Mouse (Mus musculus): ENCODE measurements at regions not wholly inside any gene's neighbourhood (a gene's known extent, or its start where the extent isn't known, plus 50 kb on each side); places are given as distances from the start of the nearest gene placed in this dataset.

GRCm38 (mm10) chr11:8067330-8067729, 597.0 kb downstream of the Tns3 start:
- Histone ChIP-seq H3K27ac (ENCODE audit: insufficient read depth, low read length) (no peak overlapping the region), H3K4me3 (ENCODE audit: insufficient read depth, low read length) (no peak overlapping the region), H3K4me1 (ENCODE audit: control insufficient read depth, insufficient read depth, low read length) (no peaks in the 10 kb centered on the region)
- TF ChIP-seq POLR2A (IDR thresholded peaks at IDR 0.05; ENCODE audit: extremely low read depth, insufficient read depth, low read length): no peak
- no peak for TF ChIP-seq CTCF (IDR thresholded peaks at IDR 0.05; ENCODE audit: extremely low read depth, insufficient read depth, low read length)

- no peak overlapping the region for H3K27ac ChIP-seq (ENCODE audit: insufficient read depth, low read length)
- no peaks in the 10 kb centered on the region for H3K4me1 ChIP-seq (ENCODE audit: control insufficient read depth, insufficient read depth, low read length)
- H3K4me3 ChIP-seq (ENCODE audit: insufficient read depth, low read length): no peak overlapping the region
- TF ChIP-seq CTCF (IDR thresholded peaks at IDR 0.05; ENCODE audit: extremely low read depth, insufficient read depth, low read length) (no peak), POLR2A (IDR thresholded peaks at IDR 0.05; ENCODE audit: extremely low read depth, insufficient read depth, low read length) (no peak)
Measured at GRCm38 (mm10) chr11:8065811-8066210, 598.5 kb downstream of the Tns3 start.

GRCm38 (mm10) chr11:8065086-8065485, 599.2 kb downstream of the Tns3 start:
- no peak overlapping the region for H3K4me3 ChIP-seq (ENCODE audit: insufficient read depth, low read length)
- no peak for TF ChIP-seq POLR2A (IDR thresholded peaks at IDR 0.05; ENCODE audit: extremely low read depth, insufficient read depth, low read length)
- no peak for TF ChIP-seq CTCF (IDR thresholded peaks at IDR 0.05; ENCODE audit: extremely low read depth, insufficient read depth, low read length)
- H3K27ac ChIP-seq (ENCODE audit: insufficient read depth, low read length): no peak overlapping the region
- H3K4me1 ChIP-seq (ENCODE audit: control insufficient read depth, insufficient read depth, low read length): no peaks in the 10 kb centered on the region

GRCm38 (mm10) chr11:8061989-8062388, 602.3 kb downstream of the Tns3 start:
- no peak overlapping the region for H3K27ac ChIP-seq (ENCODE audit: insufficient read depth, low read length)
- no peak for TF ChIP-seq POLR2A (IDR thresholded peaks at IDR 0.05; ENCODE audit: extremely low read depth, insufficient read depth, low read length)
- no peak for TF ChIP-seq CTCF (IDR thresholded peaks at IDR 0.05; ENCODE audit: extremely low read depth, insufficient read depth, low read length)
- H3K4me1 ChIP-seq (ENCODE audit: control insufficient read depth, insufficient read depth, low read length): no peaks in the 10 kb centered on the region
- no peak overlapping the region for H3K4me3 ChIP-seq (ENCODE audit: insufficient read depth, low read length)

GRCm38 (mm10) chr11:8061573-8061972, 602.8 kb downstream of the Tns3 start:
- TF ChIP-seq POLR2A (IDR thresholded peaks at IDR 0.05; ENCODE audit: extremely low read depth, insufficient read depth, low read length): no peak
- no peak overlapping the region for H3K4me3 ChIP-seq (ENCODE audit: insufficient read depth, low read length)
- H3K4me1 ChIP-seq (ENCODE audit: control insufficient read depth, insufficient read depth, low read length): no peaks in the 10 kb centered on the region
- H3K27ac ChIP-seq (ENCODE audit: insufficient read depth, low read length): no peak overlapping the region

- no peaks in the 10 kb centered on the region for H3K4me1 ChIP-seq (ENCODE audit: control insufficient read depth, insufficient read depth, low read length)
Measured at GRCm38 (mm10) chr11:8051499-8051898, 612.8 kb downstream of the Tns3 start.

GRCm38 (mm10) chr11:8045086-8045485, 619.2 kb downstream of the Tns3 start:
- H3K4me1 ChIP-seq (ENCODE audit: control insufficient read depth, insufficient read depth, low read length): no peaks in the 10 kb centered on the region
- no peak for TF ChIP-seq POLR2A (IDR thresholded peaks at IDR 0.05; ENCODE audit: extremely low read depth, insufficient read depth, low read length)
- TF ChIP-seq CTCF (IDR thresholded peaks at IDR 0.05; ENCODE audit: extremely low read depth, insufficient read depth, low read length): no peak
- no peak overlapping the region for H3K4me3 ChIP-seq (ENCODE audit: insufficient read depth, low read length)
- H3K27ac ChIP-seq (ENCODE audit: insufficient read depth, low read length): no peak overlapping the region

More at GRCm38 (mm10) chr11:8051499-8051898, 612.8 kb downstream of the Tns3 start:
- no peak for TF ChIP-seq POLR2A (IDR thresholded peaks at IDR 0.05; ENCODE audit: extremely low read depth, insufficient read depth, low read length)
- no peak for TF ChIP-seq CTCF (IDR thresholded peaks at IDR 0.05; ENCODE audit: extremely low read depth, insufficient read depth, low read length)
- H3K27ac ChIP-seq (ENCODE audit: insufficient read depth, low read length): no peak overlapping the region
- no peak overlapping the region for H3K4me3 ChIP-seq (ENCODE audit: insufficient read depth, low read length)

GRCm38 (mm10) chr11:8030119-8030518, 634.2 kb downstream of the Tns3 start:
- TF ChIP-seq POLR2A (IDR thresholded peaks at IDR 0.05; ENCODE audit: extremely low read depth, insufficient read depth, low read length) (no peak), CTCF (IDR thresholded peaks at IDR 0.05; ENCODE audit: extremely low read depth, insufficient read depth, low read length) (no peak)
- no peak overlapping the region for H3K4me3 ChIP-seq (ENCODE audit: insufficient read depth, low read length)
- H3K27ac ChIP-seq (ENCODE audit: insufficient read depth, low read length): no peak overlapping the region
- H3K4me1 ChIP-seq (ENCODE audit: control insufficient read depth, insufficient read depth, low read length): no peaks in the 10 kb centered on the region

GRCm38 (mm10) chr11:8007801-8008200, 656.5 kb downstream of the Tns3 start:
- no peak overlapping the region for H3K4me3 ChIP-seq (ENCODE audit: insufficient read depth, low read length)
- no peak for TF ChIP-seq CTCF (IDR thresholded peaks at IDR 0.05; ENCODE audit: extremely low read depth, insufficient read depth, low read length)
- no peak for TF ChIP-seq POLR2A (IDR thresholded peaks at IDR 0.05; ENCODE audit: extremely low read depth, insufficient read depth, low read length)
- H3K27ac ChIP-seq (ENCODE audit: insufficient read depth, low read length): no peak overlapping the region
- no peaks in the 10 kb centered on the region for H3K4me1 ChIP-seq (ENCODE audit: control insufficient read depth, insufficient read depth, low read length)

- no peaks in the 10 kb centered on the region for H3K4me1 ChIP-seq (ENCODE audit: control insufficient read depth, insufficient read depth, low read length)
- H3K27ac ChIP-seq (ENCODE audit: insufficient read depth, low read length): no peak overlapping the region
- no peak overlapping the region for H3K4me3 ChIP-seq (ENCODE audit: insufficient read depth, low read length)
- TF ChIP-seq POLR2A (IDR thresholded peaks at IDR 0.05; ENCODE audit: extremely low read depth, insufficient read depth, low read length) (no peak), CTCF (IDR thresholded peaks at IDR 0.05; ENCODE audit: extremely low read depth, insufficient read depth, low read length) (no peak)
Measured at GRCm38 (mm10) chr11:7981031-7981430, 683.3 kb downstream of the Tns3 start.

- no peaks in the 10 kb centered on the region for H3K4me1 ChIP-seq (ENCODE audit: control insufficient read depth, insufficient read depth, low read length)
- no peak overlapping the region for H3K4me3 ChIP-seq (ENCODE audit: insufficient read depth, low read length)
- no peak overlapping the region for H3K27ac ChIP-seq (ENCODE audit: insufficient read depth, low read length)
- TF ChIP-seq CTCF (IDR thresholded peaks at IDR 0.05; ENCODE audit: extremely low read depth, insufficient read depth, low read length) (no peak), POLR2A (IDR thresholded peaks at IDR 0.05; ENCODE audit: extremely low read depth, insufficient read depth, low read length) (no peak)
Measured at GRCm38 (mm10) chr11:7975845-7976244, 688.5 kb downstream of the Tns3 start.
